8 mouse cellular contexts compared by ENCODE assay signal in the genomic region with DNA sequence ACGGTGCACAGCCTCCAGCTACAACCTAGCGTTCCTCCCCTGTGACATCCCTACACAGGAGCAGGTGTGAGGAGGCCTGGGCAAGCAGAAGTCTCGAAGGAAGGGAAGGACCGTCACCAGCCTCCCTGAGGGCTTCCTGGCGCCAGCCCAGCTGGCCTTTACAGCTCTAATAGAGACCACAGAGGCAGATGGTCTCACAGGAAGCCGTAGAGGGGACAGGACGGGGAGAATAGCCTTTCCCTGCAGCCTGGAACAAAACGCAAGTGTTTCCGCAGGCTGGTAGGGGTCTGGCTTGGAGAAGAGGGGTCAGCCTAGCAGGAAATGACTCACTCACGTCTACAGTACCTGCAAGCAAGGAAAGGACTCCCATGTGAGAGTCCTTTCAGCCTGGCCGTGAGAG. TPM values are rescaled to one million over a fixed set of nuclear protein-coding genes. Genes with fewer than 3 reads are reported as not detected.
DNase-seq lines count a peak whose midpoint lies in the region; ATAC-seq and TF ChIP-seq lines count a peak whose summit lies in the region.

No protein-coding gene starts in this region.

- no peak for TF ChIP-seq EP300 in lung, postnatal 0 days (IDR thresholded peaks at IDR 0.05)

- H3K9me3 ChIP-seq in lung, postnatal 0 days (ENCODE audit: low read length) = no peaks in the 10 kb centered on the region
- no peaks in the 10 kb centered on the region for H3K9me3 ChIP-seq in kidney, embryonic 15.5 days (replicated peaks)

- no peaks in the 10 kb centered on the region for H3K4me1 ChIP-seq in lung, postnatal 0 days (ENCODE audit: insufficient read depth, low read depth, low read length)
- peaks cover 62% of the 10 kb centered on the region for H3K4me1 ChIP-seq in kidney, embryonic 15.5 days
- peaks cover 59% of the 10 kb centered on the region for H3K4me1 ChIP-seq in olfactory bulb, adult 2 months (ENCODE audit: control insufficient read depth, insufficient read depth, low read length)
- no peaks in the 10 kb centered on the region for H3K4me1 ChIP-seq in thymus, adult 2 months (replicated peaks; ENCODE audit: control insufficient read depth, insufficient read depth, low read length)

- ATAC-seq in lung, postnatal 0 days = peak; percentile 16; the same call in 1 of the 2 replicates
- ATAC-seq in kidney, embryonic 15.5 days (replicated peaks; ENCODE audit: low FRiP score) = no peak

- no peaks in the 10 kb centered on the region for H3K36me3 ChIP-seq in lung, postnatal 0 days (ENCODE audit: insufficient read depth, low read length)
- H3K36me3 ChIP-seq in kidney, embryonic 15.5 days = peaks cover 55% of the 10 kb centered on the region
- H3K36me3 ChIP-seq in thymus, adult 2 months (ENCODE audit: control insufficient read depth, insufficient read depth, low read length) = 0 out of 2 replicates have a peak, but pooled peaks cover 3% of the 10 kb centered on the region

- H3K9ac ChIP-seq in lung, postnatal 0 days (replicated peaks; ENCODE audit: low read depth) = 0 out of 2 replicates have a peak overlapping the region, but pooled peaks have one; percentile 1
- H3K9ac ChIP-seq in kidney, embryonic 15.5 days = no peak overlapping the region

- H3K27me3 ChIP-seq in lung, postnatal 0 days (replicated peaks; ENCODE audit: insufficient read depth, low read length) = no peaks in the 10 kb centered on the region
- H3K27me3 ChIP-seq in kidney, embryonic 15.5 days = no peaks in the 10 kb centered on the region
- no peaks in the 10 kb centered on the region for H3K27me3 ChIP-seq in thymus, adult 2 months (ENCODE audit: control insufficient read depth, insufficient read depth, low read length)

- TF ChIP-seq CTCF in lung, postnatal 0 days (IDR thresholded peaks at IDR 0.05) = no peak
- TF ChIP-seq CTCF in olfactory bulb, adult 2 months (IDR thresholded peaks at IDR 0.05; ENCODE audit: insufficient read depth, low read depth, low read length) = no peak
- TF ChIP-seq CTCF in thymus, adult 2 months (IDR thresholded peaks at IDR 0.05; ENCODE audit: borderline replicate concordance, control insufficient read depth, extremely low read depth, insufficient read depth, low read length, poor library complexity) = no peak

- H3K27ac ChIP-seq in lung, postnatal 0 days (ENCODE audit: low read length) = peak overlapping the region; percentile 59; the same call in 1 of the 2 replicates
- peak overlapping the region; percentile 80 for H3K27ac ChIP-seq in kidney, embryonic 15.5 days
- H3K27ac ChIP-seq in olfactory bulb, adult 2 months (ENCODE audit: insufficient read depth, low read depth, low read length) = peak overlapping the region; percentile 32; the same call in 1 of the 2 replicates
- H3K27ac ChIP-seq in thymus, adult 2 months (ENCODE audit: control insufficient read depth, insufficient read depth, low read length) = no peak overlapping the region

- no peak for TF ChIP-seq POLR2A in olfactory bulb, adult 2 months (IDR thresholded peaks at IDR 0.05; ENCODE audit: insufficient read depth, low read depth, low read length)
- no peak for TF ChIP-seq POLR2A in thymus, adult 2 months (IDR thresholded peaks at IDR 0.05; ENCODE audit: control insufficient read depth, extremely low read depth, insufficient read depth, low read length, poor library complexity)

- H3K4me2 ChIP-seq in lung, postnatal 0 days (replicated peaks; ENCODE audit: low read depth, low read length) = no peak overlapping the region
- H3K4me2 ChIP-seq in kidney, embryonic 15.5 days = no peak overlapping the region

- 74% methylated on average over 11 of the region's 11 CpGs for WGBS in lung, postnatal 0 days
- WGBS in kidney, embryonic 15.5 days = 47% methylated on average over 11 of the region's 11 CpGs
- WGBS in olfactory bulb, adult 2 months = 58% methylated on average over 11 of the region's 11 CpGs
- WGBS in thymus, adult 2 months = 87% methylated on average over 11 of the region's 11 CpGs

- no peak overlapping the region for H3K4me3 ChIP-seq in lung, postnatal 0 days (ENCODE audit: low read depth, low read length)
- no peak overlapping the region for H3K4me3 ChIP-seq in kidney, embryonic 15.5 days (replicated peaks)
- H3K4me3 ChIP-seq in olfactory bulb, adult 2 months (ENCODE audit: insufficient read depth, low read depth, low read length) = no peak overlapping the region
- H3K4me3 ChIP-seq in thymus, adult 2 months (ENCODE audit: control insufficient read depth, insufficient read depth, low read length) = no peak overlapping the region

- DNase-seq in lung, postnatal 0 days (ENCODE audit: low spot score) = no peak
- DNase-seq in lung, postnatal 36 days = no peak
- DNase-seq in heart, adult 9 months (ENCODE audit: low spot score in 2 of 2) = peak; percentile 69 to 84
- no peak for DNase-seq in frontal cortex, postnatal 10 days (ENCODE audit: low spot score in 2 of 2)
- no peak for DNase-seq in thymus, adult 2 months
- no peak for DNase-seq in embryo, embryonic 10 days (ENCODE audit: low spot score)

RNA-seq across cellular contexts. Expression of gene Misp, which starts 13.0 kb away (rescaled TPM):
- polyA plus RNA-seq in lung, postnatal 0 days (2015; fragmentation: Nextera tagmentation; extraction: Ambion mirVana) = 10.5 and 10.6 TPM in 2 replicates
- 14.9 and 15.2 TPM in 2 replicates for polyA plus RNA-seq in kidney, embryonic 15.5 days (2015; fragmentation: Nextera tagmentation; extraction: Ambion mirVana)
- not detected in 2 replicates for polyA plus RNA-seq in olfactory bulb, adult 2 months (2012; ENCODE audit: insufficient read depth, insufficient read length, low replicate concordance, missing spikeins)
- 6.6 and 6.8 TPM in 2 replicates for polyA plus RNA-seq in thymus, adult 2 months (2012; rRNA removed)

RNA-seq across cellular contexts. Expression of gene Palm, which starts 14.5 kb away (rescaled TPM):
- 29.6 and 30.8 TPM in 2 replicates for polyA plus RNA-seq in lung, postnatal 0 days (2015; fragmentation: Nextera tagmentation; extraction: Ambion mirVana)
- polyA plus RNA-seq in kidney, embryonic 15.5 days (2015; fragmentation: Nextera tagmentation; extraction: Ambion mirVana) = 144 and 158 TPM in 2 replicates
- not detected in 2 replicates for polyA plus RNA-seq in olfactory bulb, adult 2 months (2012; ENCODE audit: insufficient read depth, insufficient read length, low replicate concordance, missing spikeins)
- polyA plus RNA-seq in thymus, adult 2 months (2012; rRNA removed) = 63.7 and 87.8 TPM in 2 replicates

RNA-seq across cellular contexts. Expression of gene Prss57, which starts 17.1 kb away (rescaled TPM):
- 0.11 and 0.31 TPM in 2 replicates for polyA plus RNA-seq in lung, postnatal 0 days (2015; fragmentation: Nextera tagmentation; extraction: Ambion mirVana)
- 0.29 TPM in 1 of 2 replicates, not detected in the other for polyA plus RNA-seq in kidney, embryonic 15.5 days (2015; fragmentation: Nextera tagmentation; extraction: Ambion mirVana)
- polyA plus RNA-seq in olfactory bulb, adult 2 months (2012; ENCODE audit: insufficient read depth, insufficient read length, low replicate concordance, missing spikeins) = not detected in 2 replicates
- 23.4 and 30.1 TPM in 2 replicates for polyA plus RNA-seq in thymus, adult 2 months (2012; rRNA removed)

RNA-seq across cellular contexts. Expression of gene Fstl3, which starts 30.8 kb away (rescaled TPM):
- polyA plus RNA-seq in lung, postnatal 0 days (2015; fragmentation: Nextera tagmentation; extraction: Ambion mirVana) = 38.6 and 39.9 TPM in 2 replicates
- polyA plus RNA-seq in kidney, embryonic 15.5 days (2015; fragmentation: Nextera tagmentation; extraction: Ambion mirVana) = 15.3 and 15.6 TPM in 2 replicates
- polyA plus RNA-seq in olfactory bulb, adult 2 months (2012; ENCODE audit: insufficient read depth, insufficient read length, low replicate concordance, missing spikeins) = not detected in 2 replicates
- 15.9 and 17.1 TPM in 2 replicates for polyA plus RNA-seq in thymus, adult 2 months (2012; rRNA removed)

RNA-seq across cellular contexts. Expression of gene Rnf126, which starts 41.1 kb away (rescaled TPM):
- 40.5 and 45.9 TPM in 2 replicates for polyA plus RNA-seq in lung, postnatal 0 days (2015; fragmentation: Nextera tagmentation; extraction: Ambion mirVana)
- 88.5 and 102 TPM in 2 replicates for polyA plus RNA-seq in kidney, embryonic 15.5 days (2015; fragmentation: Nextera tagmentation; extraction: Ambion mirVana)
- not detected in 2 replicates for polyA plus RNA-seq in olfactory bulb, adult 2 months (2012; ENCODE audit: insufficient read depth, insufficient read length, low replicate concordance, missing spikeins)
- 375 and 472 TPM in 2 replicates for polyA plus RNA-seq in thymus, adult 2 months (2012; rRNA removed)

Comparison
In these comparisons a context has a peak if more than half of its experiments do, and no peak if none do; other contexts are left out.
1. DNase-seq: peak in heart, adult 9 months (2 of 2); none in lung, postnatal 0 days (single experiment), lung, postnatal 36 days (single experiment), frontal cortex, postnatal 10 days (0 of 2), thymus, adult 2 months (single experiment) and embryo, embryonic 10 days (single experiment).